Mouse (Mus musculus) C2C12 (cell line): ENCODE data around the gene Kcnh5. TPM values are rescaled to one million over a fixed set of nuclear protein-coding genes. Genes with fewer than 3 reads are reported as not detected.

Experiments used
- H3K27me3 ChIP-seq: one replicate; pipeline ENCODE4 v1.6.1; 2011; ENCODE audit not compliant: control insufficient read depth, insufficient read depth, insufficient read length
- H3K36me3 ChIP-seq: one replicate; pipeline ENCODE4 v1.6.1; 2011; ENCODE audit not compliant: control insufficient read depth, insufficient read depth
- H3K4me3 ChIP-seq: one replicate; pipeline ENCODE4 v1.5.1; 2011; ENCODE audit warnings: mild to moderate bottlenecking, control low read depth; ENCODE audit not compliant: poor library complexity, insufficient read depth, severe bottlenecking
- H3K79me2 ChIP-seq: one replicate; pipeline ENCODE4 v1.6.1; 2011; ENCODE audit not compliant: control insufficient read depth, insufficient read depth
- H3K79me3 ChIP-seq: one replicate; pipeline ENCODE4 v1.6.1; 2011; ENCODE audit warnings: low read depth, control low read depth
- H3ac ChIP-seq: one replicate; pipeline ENCODE3; 2011; ENCODE audit warnings: low read depth; ENCODE audit not compliant: control insufficient read depth, insufficient read length
- CEBPB ChIP-seq: IDR thresholded peaks from one replicate; pipeline ENCODE4 v1.6.1; 2011; ENCODE audit warnings: low read depth, mild to moderate bottlenecking, control low read depth, moderate library complexity
- CTCF ChIP-seq: IDR thresholded peaks from one replicate; pipeline ENCODE4 v1.5.1; 2011; ENCODE audit not compliant: control insufficient read depth, insufficient read depth, insufficient read length
- FOSL1 ChIP-seq: IDR thresholded peaks from one replicate; pipeline ENCODE4 v1.8.0; 2011; ENCODE audit warnings: mild to moderate bottlenecking, low read length; ENCODE audit not compliant: poor library complexity, insufficient read depth, severe bottlenecking
- MAX ChIP-seq: IDR thresholded peaks from one replicate; pipeline ENCODE4 v1.6.1; 2011; ENCODE audit warnings: mild to moderate bottlenecking, control low read depth
- MYOD1 ChIP-seq: IDR thresholded peaks from one replicate; pipeline ENCODE4 v1.6.1; 2011; ENCODE audit warnings: low read depth; ENCODE audit not compliant: control insufficient read depth, insufficient read length
- MYOG ChIP-seq: IDR thresholded peaks from one replicate; pipeline ENCODE4 v1.6.1; 2011; ENCODE audit not compliant: control insufficient read depth, insufficient read length; ENCODE audit errors: extremely low read depth
- USF1 ChIP-seq: IDR thresholded peaks from one replicate; pipeline ENCODE4 v1.6.1; 2011; ENCODE audit warnings: low read depth, mild to moderate bottlenecking, control low read depth, moderate library complexity
- polyA plus RNA-seq: library from polyadenylated mRNA; unstranded; fragments of >200 nt; fragmentation: generic; extraction: Trizol; gene quantifications from one replicate; pipeline ENCODE4 v1.2.1, GENCODE M21; 2012; ENCODE audit warnings: missing spikeins

Gene Kcnh5
- polyA plus RNA-seq, 1 experiment = not detected

DNA sequence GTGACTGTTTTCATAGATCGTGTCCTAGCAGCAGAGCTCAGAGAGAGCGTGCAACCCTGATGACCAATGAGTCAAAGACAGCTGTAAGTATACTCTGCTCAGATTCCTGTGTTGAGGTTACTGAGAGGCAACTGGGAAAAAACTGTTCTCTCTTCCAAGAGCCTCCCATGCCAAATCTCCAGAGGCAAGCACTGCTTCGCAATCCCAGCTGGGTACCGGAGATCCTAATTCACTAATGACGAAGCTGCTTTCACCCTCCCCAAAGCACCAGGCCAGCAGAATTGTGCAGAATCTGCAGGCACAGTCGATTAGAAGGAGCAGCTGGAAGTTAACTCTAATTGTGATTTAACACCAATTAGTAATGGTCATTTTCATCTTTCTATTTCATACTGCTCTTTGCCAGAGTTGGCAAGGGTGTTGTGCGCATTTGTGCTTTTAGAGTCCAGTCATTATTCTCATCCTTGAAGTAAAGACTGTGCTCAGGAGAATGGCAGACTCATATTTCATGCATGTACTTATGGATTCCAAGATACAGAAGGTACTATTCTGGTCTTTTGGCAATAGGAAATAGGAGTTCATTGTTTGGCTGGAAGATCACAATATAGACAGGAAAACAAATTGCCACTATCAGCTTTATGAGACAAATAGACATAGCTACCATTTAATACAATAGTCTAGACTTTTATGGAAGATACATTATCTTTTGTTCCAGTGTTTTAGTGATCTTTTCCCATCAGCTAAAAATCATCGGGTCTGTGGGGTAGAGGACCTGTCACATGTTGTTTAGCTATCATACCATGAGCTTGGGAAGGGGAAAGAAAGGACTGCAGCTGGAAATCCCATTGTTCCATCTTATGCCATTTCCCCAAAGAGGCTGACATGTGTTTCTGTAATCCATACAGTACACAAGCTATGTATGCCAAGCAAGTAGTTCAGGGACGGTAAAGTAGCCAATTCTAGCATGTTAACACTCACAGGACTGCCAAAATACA is 225.7 kb downstream of the Kcnh5 start:
- no peak for TF ChIP-seq CTCF
- TF ChIP-seq FOSL1 = no peak
- no peak for TF ChIP-seq USF1
- no peak for TF ChIP-seq MAX
- no peak for TF ChIP-seq MYOD1
- Histone ChIP-seq H3K4me3 (no peak overlapping the region), H3K79me3 (no peaks in the 10 kb centered on the region), H3K36me3 (no peaks in the 10 kb centered on the region), H3ac (no peak overlapping the region), H3K27me3 (no peaks in the 10 kb centered on the region), H3K79me2 (no peaks in the 10 kb centered on the region)

DNA sequence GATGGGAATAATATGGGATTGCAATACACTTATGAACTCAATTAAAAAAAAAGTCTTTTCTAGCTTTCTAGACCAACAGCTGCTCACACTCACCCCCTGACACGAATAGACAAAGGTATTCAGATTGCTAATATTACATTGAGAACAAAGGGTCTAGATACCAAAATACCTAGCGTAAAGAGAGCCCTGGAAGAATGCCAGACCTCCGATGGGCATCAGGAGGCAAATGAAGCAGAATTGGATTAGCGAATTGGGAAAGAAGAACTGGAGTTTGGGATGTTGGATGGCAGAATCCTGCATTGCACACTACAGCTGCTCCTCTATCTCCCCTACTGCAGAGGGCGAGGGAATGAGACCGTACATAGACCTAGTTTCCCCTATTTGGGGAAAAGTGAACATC is 275.8 kb downstream of the Kcnh5 start:
- Histone ChIP-seq H3ac (no peak overlapping the region), H3K79me2 (no peaks in the 10 kb centered on the region), H3K79me3 (no peaks in the 10 kb centered on the region), H3K4me3 (no peak overlapping the region), H3K36me3 (no peaks in the 10 kb centered on the region), H3K27me3 (no peaks in the 10 kb centered on the region)
- no peak for TF ChIP-seq FOSL1
- TF ChIP-seq CEBPB = no peak

DNA sequence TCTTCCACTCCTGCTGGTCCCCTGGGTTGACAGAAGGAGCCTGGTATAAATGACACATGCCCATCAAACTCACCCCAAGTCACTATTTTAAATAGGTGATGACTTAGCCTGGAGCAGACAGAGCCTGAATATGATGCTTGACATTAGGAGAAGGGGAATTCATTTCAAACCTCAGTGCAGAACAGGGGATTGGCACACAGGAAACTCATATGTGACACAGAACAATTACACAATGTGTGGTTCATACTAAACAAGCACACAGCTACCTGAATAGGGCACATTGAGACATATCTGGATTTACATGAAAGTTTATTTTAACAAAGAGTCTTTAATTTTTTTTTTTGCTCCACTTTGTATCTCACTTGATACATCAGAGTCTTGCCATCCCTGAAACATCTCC is 276.4 kb downstream of the Kcnh5 start:
- TF ChIP-seq FOSL1 (no peak), MAX (no peak), CEBPB (no peak), MYOD1 (no peak), MYOG (no peak), USF1 (no peak), CTCF (no peak)
- H3K36me3 ChIP-seq = no peaks in the 10 kb centered on the region
- no peaks in the 10 kb centered on the region for H3K79me2 ChIP-seq
- no peaks in the 10 kb centered on the region for H3K27me3 ChIP-seq
- no peak overlapping the region for H3ac ChIP-seq
- no peaks in the 10 kb centered on the region for H3K79me3 ChIP-seq
- H3K4me3 ChIP-seq = no peak overlapping the region

DNA sequence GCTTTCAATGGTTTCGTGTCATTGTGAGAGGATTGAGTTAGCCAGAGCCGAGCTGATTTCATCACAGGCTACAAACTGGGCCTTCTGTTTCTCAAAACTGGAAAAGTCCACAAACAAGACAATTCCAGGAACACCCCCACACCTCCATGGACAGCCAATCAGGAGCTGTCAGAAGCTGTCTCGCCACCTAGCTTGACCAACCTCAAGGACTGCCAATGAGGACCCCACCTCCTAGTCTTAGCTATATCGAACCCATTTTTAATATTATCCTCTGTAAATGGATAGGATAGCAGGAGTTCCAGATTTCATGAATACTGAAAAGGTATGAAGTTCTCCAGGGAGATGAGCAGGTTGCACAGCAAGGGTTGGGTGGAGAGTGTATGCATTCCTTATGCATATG is 278.1 kb downstream of the Kcnh5 start:
- Histone ChIP-seq H3K4me3 (no peak overlapping the region), H3K36me3 (no peaks in the 10 kb centered on the region), H3K79me3 (no peaks in the 10 kb centered on the region), H3K27me3 (no peaks in the 10 kb centered on the region), H3K79me2 (no peaks in the 10 kb centered on the region), H3ac (no peak overlapping the region)
- TF ChIP-seq CEBPB (no peak), MYOG (no peak), CTCF (no peak), MYOD1 (no peak), FOSL1 (no peak), USF1 (no peak)

DNA sequence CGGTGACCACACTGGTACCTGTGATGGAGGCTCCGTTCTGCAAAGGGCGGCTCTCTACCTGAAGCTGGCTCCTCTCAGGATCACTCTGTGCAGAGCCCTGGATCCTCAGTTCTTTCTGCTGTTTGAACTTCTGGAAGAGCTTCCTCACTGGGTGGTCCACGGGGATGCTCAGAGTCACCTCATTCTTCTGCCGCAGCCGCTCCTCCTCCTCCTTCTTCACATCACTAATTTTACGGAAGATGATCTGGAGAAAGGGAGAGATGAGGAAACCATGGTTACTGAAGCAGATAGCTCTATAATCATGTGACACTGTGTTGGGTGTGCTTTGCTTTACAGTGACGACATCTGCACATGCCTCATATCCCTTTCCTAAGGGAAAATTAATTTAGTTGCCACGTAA is 278.9 kb downstream of the Kcnh5 start:
- TF ChIP-seq FOSL1 (no peak), CTCF (no peak), USF1 (no peak), MYOD1 (no peak), CEBPB (no peak), MYOG (no peak), MAX (no peak)
- H3K4me3 ChIP-seq = no peak overlapping the region
- H3K79me2 ChIP-seq = no peaks in the 10 kb centered on the region
- H3ac ChIP-seq = no peak overlapping the region
- H3K79me3 ChIP-seq = no peaks in the 10 kb centered on the region
- no peaks in the 10 kb centered on the region for H3K36me3 ChIP-seq
- no peaks in the 10 kb centered on the region for H3K27me3 ChIP-seq

DNA sequence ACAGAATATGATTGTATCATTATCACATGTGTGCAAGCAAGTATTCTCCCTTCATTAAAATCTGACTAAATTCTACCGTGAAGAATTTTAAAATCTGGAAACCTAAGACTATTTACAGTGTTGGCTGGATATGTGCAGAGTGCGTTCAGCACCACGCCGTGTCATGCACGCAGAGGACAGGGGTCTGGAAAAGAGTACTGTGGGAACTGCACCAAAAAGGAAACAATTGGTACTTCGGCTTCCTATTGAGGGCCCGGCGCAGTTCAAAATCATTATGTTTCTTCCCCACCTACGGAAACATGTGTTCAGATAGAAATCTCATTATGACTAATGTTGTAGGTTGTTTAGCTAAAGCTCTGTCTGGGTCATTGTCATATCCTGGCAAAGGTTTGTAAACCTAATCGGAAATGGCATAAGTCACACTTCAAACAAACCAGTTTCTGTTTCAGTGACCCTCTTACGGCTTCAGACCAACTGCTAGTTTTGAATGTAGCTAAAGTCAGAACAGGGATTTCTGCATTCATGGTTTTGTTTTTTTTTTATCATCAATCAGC is 282.2 kb downstream of the Kcnh5 start:
- Histone ChIP-seq H3K79me2 (no peaks in the 10 kb centered on the region), H3K27me3 (no peaks in the 10 kb centered on the region), H3K36me3 (no peaks in the 10 kb centered on the region), H3ac (no peak overlapping the region), H3K4me3 (no peak overlapping the region), H3K79me3 (no peaks in the 10 kb centered on the region)
- TF ChIP-seq CEBPB = no peak
- TF ChIP-seq USF1 = no peak
